Mouse (Mus musculus): ENCODE results near the gene Prrx1. TPM values are rescaled to one million over a fixed set of nuclear protein-coding genes. Genes with fewer than 3 reads are reported as not detected.

Prrx1 gene
- polyA plus RNA-seq, 1 experiment from 2014 or later, result 3.4 TPM

DNA sequence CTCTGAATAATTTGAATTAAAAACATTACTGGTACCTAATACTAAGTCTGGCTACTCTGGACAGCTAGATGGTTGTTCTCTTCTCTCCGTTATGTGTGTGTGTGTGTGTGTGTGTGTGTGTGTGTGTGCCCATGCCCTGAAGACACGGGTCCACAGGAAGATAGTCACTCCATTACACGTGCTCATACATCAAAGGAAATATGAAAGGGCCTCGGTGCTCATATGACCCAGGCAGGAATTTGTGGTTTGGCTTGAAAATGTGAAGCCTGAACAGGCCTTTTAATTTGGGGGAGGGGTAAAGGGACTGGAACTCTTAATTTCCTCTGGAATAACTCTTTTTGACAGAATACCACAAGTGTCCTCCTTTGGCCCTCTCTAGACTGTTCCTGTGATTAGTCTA lies 115.5 kb downstream of the Prrx1 start:
- no peak overlapping the region for H3K4me3 ChIP-seq (ENCODE audit: low read depth, low read length)
- 83% methylated on average over 4 of the region's 4 CpGs for WGBS
- no peak for ATAC-seq

More for the DNA sequence above, 115.5 kb downstream of the Prrx1 start:
- no peak overlapping the region for H3K4me2 ChIP-seq (ENCODE audit: low read length)
- no peaks in the 10 kb centered on the region for H3K4me1 ChIP-seq (ENCODE audit: control insufficient read depth, insufficient read depth, low read length)
- H3K9ac ChIP-seq (ENCODE audit: low read depth, low read length), result no peak overlapping the region
- no peak overlapping the region for H3K27ac ChIP-seq (ENCODE audit: low read length)
- no peaks in the 10 kb centered on the region for H3K9me3 ChIP-seq (replicated peaks; ENCODE audit: control insufficient read depth, low read length, poor library complexity, severe bottlenecking)
- no peaks in the 10 kb centered on the region for H3K36me3 ChIP-seq (ENCODE audit: control insufficient read depth, insufficient read depth, low read length)
- H3K27me3 ChIP-seq (ENCODE audit: control insufficient read depth, insufficient read depth, low read depth, low read length), result no peaks in the 10 kb centered on the region

Other genes with a start within 250 kb of the Prrx1 start
- not detected in 2 replicates for gene Mroh9, start 228.0 kb downstream of the Prrx1 start, polyA plus RNA-seq (2015; fragmentation: Nextera tagmentation; extraction: Ambion mirVana)
- gene Gorab, start 90.0 kb upstream of the Prrx1 start, polyA plus RNA-seq (2015; fragmentation: Nextera tagmentation; extraction: Ambion mirVana), result 23.4 and 23.5 TPM in 2 replicates

All from midbrain, embryonic 16.5 days (tissue).